Comparison of ENCODE assay signal across 25 mouse cellular contexts in genomic region chr3:83102286-83102685, GRCm38 (mm10). TPM values are rescaled to one million over a fixed set of nuclear protein-coding genes. Genes with fewer than 3 reads are reported as not detected.
"Had no signal": no experiment of that assay in that cellular context is flagged by ENCODE, and none has a peak within 500 bp of the region (broad histone marks: within the 10 kb centered on the region; RNA-seq: fewer than 3 reads in every experiment).

No protein-coding gene starts in this region.

- H3K36me3 ChIP-seq: heart, embryonic 13.5 days; heart, embryonic 15.5 days; hindbrain, embryonic 13.5 days; hindbrain, embryonic 15.5 days; kidney, embryonic 15.5 days; limb, embryonic 13.5 days; limb, embryonic 15.5 days had no signal

- H3K4me3 ChIP-seq: heart, adult 2 months; heart, embryonic 13.5 days; heart, embryonic 15.5 days; hindbrain, embryonic 13.5 days; hindbrain, embryonic 15.5 days; kidney, embryonic 15.5 days; limb, embryonic 13.5 days; limb, embryonic 15.5 days had no signal

- H3K9me3 ChIP-seq: heart, embryonic 13.5 days; heart, embryonic 15.5 days; hindbrain, embryonic 13.5 days; hindbrain, embryonic 15.5 days; kidney, embryonic 15.5 days; limb, embryonic 15.5 days had no signal

- H3K4me2 ChIP-seq: heart, embryonic 13.5 days; heart, embryonic 15.5 days; hindbrain, embryonic 13.5 days; hindbrain, embryonic 15.5 days; kidney, embryonic 15.5 days; limb, embryonic 13.5 days; limb, embryonic 15.5 days had no signal

- DNase-seq: gastrocnemius, postnatal 14 days; gastrocnemius, postnatal 36 days; heart, adult 11 months; heart, adult 2 months; heart, postnatal 14 days; heart, postnatal 36 days; kidney, adult 11 months; kidney, adult 2 months; kidney, adult 9 months; kidney, postnatal 14 days; kidney, postnatal 36 days; layer of hippocampus, adult 9-11 months; layer of hippocampus, postnatal 36 days; left cerebral cortex, postnatal 4 days had no signal

- H3K4me1 ChIP-seq: heart, embryonic 15.5 days had no signal

- H3K27ac ChIP-seq: heart, adult 2 months; heart, embryonic 13.5 days; heart, embryonic 15.5 days; hindbrain, embryonic 13.5 days; hindbrain, embryonic 15.5 days; hindbrain, postnatal 0 days; kidney, embryonic 15.5 days; kidney, postnatal 0 days; limb, embryonic 13.5 days; limb, embryonic 15.5 days had no signal

- H3K27me3 ChIP-seq: hindbrain, embryonic 13.5 days; hindbrain, embryonic 15.5 days; limb, embryonic 15.5 days had no signal

- H3K9ac ChIP-seq: heart, embryonic 13.5 days; heart, embryonic 15.5 days; hindbrain, embryonic 13.5 days; hindbrain, embryonic 15.5 days; kidney, embryonic 15.5 days; limb, embryonic 13.5 days; limb, embryonic 15.5 days had no signal

- ATAC-seq: hindbrain, postnatal 0 days; intestine, embryonic 16.5 days had no signal

RNA-seq across cellular contexts. Expression of gene Fgb, which starts 52.6 kb away (rescaled TPM):
- polyA plus RNA-seq: heart, adult 2 months; hindbrain, embryonic 11.5 days; hindbrain, embryonic 13.5 days; hindbrain, postnatal 0 days; limb, embryonic 13.5 days had no signal
